Mouse (Mus musculus) testis, adult 2 months (tissue): ENCODE results near the gene Rbm38.

ENCODE experiments used
- CTCF ChIP-seq: fragments of 200-500 bp; IDR thresholded peaks from 2 replicates; pipeline ENCODE4 v1.5.1; 2012; ENCODE audit warnings: low read depth, mild to moderate bottlenecking, inconsistent platforms, low read length, moderate library complexity; ENCODE audit not compliant: control insufficient read depth, insufficient read depth, insufficient replicate concordance
- POLR2A ChIP-seq: fragments of 200-500 bp; IDR thresholded peaks from 2 replicates; pipeline ENCODE4 v1.6.1; 2012; ENCODE audit warnings: low read depth, mild to moderate bottlenecking, inconsistent platforms, low read length, moderate library complexity; ENCODE audit not compliant: control insufficient read depth

DNA sequence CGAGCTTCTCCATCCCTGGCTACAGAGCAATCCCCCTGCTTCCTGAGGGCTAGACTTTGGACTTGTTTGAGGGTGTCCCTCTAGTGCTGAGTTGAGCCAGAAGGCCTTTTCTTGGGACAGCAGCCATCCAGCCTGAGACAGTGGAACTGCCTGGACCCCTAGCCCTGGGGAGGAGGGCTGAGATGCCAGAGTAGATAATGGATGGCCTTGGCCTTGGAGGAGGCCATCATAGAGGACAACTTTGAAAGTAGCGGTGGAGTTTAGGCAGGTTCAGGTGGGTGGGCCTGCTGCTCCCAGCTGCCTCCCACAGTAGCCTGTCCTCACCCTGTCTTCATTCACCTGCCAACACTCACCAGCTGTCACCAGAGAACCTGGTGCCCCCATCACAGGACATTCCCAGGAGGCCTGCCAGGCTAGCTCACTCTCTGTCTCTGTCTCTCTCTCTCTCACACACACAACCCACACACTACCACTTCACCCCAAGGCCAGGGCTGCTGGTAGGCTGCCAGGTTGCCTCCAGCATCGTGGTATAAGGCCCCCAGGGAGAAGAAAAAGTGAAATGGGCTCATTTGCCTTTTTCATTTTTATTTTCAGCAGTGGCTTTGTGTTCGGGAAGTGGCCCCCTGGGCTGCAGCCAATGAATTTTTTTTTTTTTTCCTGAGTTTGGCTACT is 7.7 kb downstream of the Rbm38 start:
- no peak for TF ChIP-seq CTCF
- no peak for TF ChIP-seq POLR2A
